Mouse (Mus musculus) small intestine, adult 2 months (tissue): ENCODE results near the gene Nmur1.
"Not testable (repeated sequence)": the region's sequence is repeated elsewhere in the genome, so short reads cannot be mapped to it uniquely, and the experiment has no call there.

Source experiments
- CTCF ChIP-seq: fragments of 200-500 bp; IDR thresholded peaks from 2 replicates; pipeline ENCODE4 v1.5.1; 2012; ENCODE audit warnings: low read depth, mild to moderate bottlenecking, control low read depth, inconsistent platforms, low read length, moderate library complexity, mixed read lengths; ENCODE audit not compliant: insufficient replicate concordance, insufficient read length; ENCODE audit errors: extremely low read depth
- POLR2A ChIP-seq: fragments of 200-500 bp; IDR thresholded peaks from 2 replicates; pipeline ENCODE4 v1.6.1; 2012; ENCODE audit warnings: low read depth, mild to moderate bottlenecking, control low read depth, inconsistent platforms, low read length, moderate library complexity

- peak; percentile 51; the same call in 1 of the 2 replicates for TF ChIP-seq CTCF
- TF ChIP-seq POLR2A = not testable (repeated sequence)
Observed at GRCm38 (mm10) chr1:86471504-86471961, 45.5 kb upstream of the Nmur1 start.
